ENCODE assay signal across 16 mouse cellular contexts in genomic region chr10:102685833-102686434, GRCm38 (mm10).
DNase-seq lines count a peak whose midpoint lies in the region; ATAC-seq and TF ChIP-seq lines count a peak whose summit lies in the region.
"Had no signal": no experiment of that assay in that cellular context is flagged by ENCODE, and none has a peak within 500 bp of the region (broad histone marks: within the 10 kb centered on the region; RNA-seq: fewer than 3 reads in every experiment).

No protein-coding gene starts in this region.

- no peak overlapping the region for H3K4me3 ChIP-seq in heart, embryonic 11.5 days (ENCODE audit: low read depth, low read length)
- peak overlapping the region; percentile 36; the same call in 1 of the 2 replicates for H3K4me3 ChIP-seq in testis, adult 2 months (ENCODE audit: control insufficient read depth, low read depth, low read length)
- H3K4me3 ChIP-seq in kidney, embryonic 14.5 days (ENCODE audit: low read length), result no peak overlapping the region
- H3K4me3 ChIP-seq: embryonic facial prominence, embryonic 13.5 days; hindbrain, embryonic 12.5 days; intestine, embryonic 15.5 days; neural tube, embryonic 13.5 days had no signal

- no peaks in the 10 kb centered on the region for H3K27me3 ChIP-seq in heart, embryonic 11.5 days (ENCODE audit: control insufficient read depth, insufficient read depth, low read length)
- H3K27me3 ChIP-seq in testis, adult 2 months (ENCODE audit: control insufficient read depth, insufficient read depth, low read length), result no peaks in the 10 kb centered on the region
- no peaks in the 10 kb centered on the region for H3K27me3 ChIP-seq in kidney, embryonic 14.5 days (ENCODE audit: control insufficient read depth, insufficient read depth, low read length)
- H3K27me3 ChIP-seq: embryonic facial prominence, embryonic 13.5 days; hindbrain, embryonic 12.5 days; intestine, embryonic 15.5 days; neural tube, embryonic 13.5 days had no signal

- TF ChIP-seq POLR2A in testis, adult 2 months (IDR thresholded peaks at IDR 0.05; ENCODE audit: control insufficient read depth, low read depth, low read length), result no peak

- no peak overlapping the region for H3K9ac ChIP-seq in heart, embryonic 11.5 days (ENCODE audit: low read depth, low read length)
- no peak overlapping the region for H3K9ac ChIP-seq in kidney, embryonic 14.5 days (ENCODE audit: low read depth, low read length)
- H3K9ac ChIP-seq: embryonic facial prominence, embryonic 13.5 days; hindbrain, embryonic 12.5 days; intestine, embryonic 15.5 days; lung, embryonic 14.5 days; neural tube, embryonic 13.5 days had no signal

- H3K36me3 ChIP-seq in heart, embryonic 11.5 days (ENCODE audit: control insufficient read depth, insufficient read depth, low read length), result no peaks in the 10 kb centered on the region
- no peaks in the 10 kb centered on the region for H3K36me3 ChIP-seq in testis, adult 2 months (ENCODE audit: control insufficient read depth, insufficient read depth, low read length)
- no peaks in the 10 kb centered on the region for H3K36me3 ChIP-seq in kidney, embryonic 14.5 days (ENCODE audit: control insufficient read depth, insufficient read depth, low read length)
- H3K36me3 ChIP-seq: embryonic facial prominence, embryonic 13.5 days; hindbrain, embryonic 12.5 days; intestine, embryonic 15.5 days; neural tube, embryonic 13.5 days had no signal

- no peaks in the 10 kb centered on the region for H3K9me3 ChIP-seq in heart, embryonic 11.5 days (replicated peaks; ENCODE audit: control insufficient read depth, low read length)
- no peaks in the 10 kb centered on the region for H3K9me3 ChIP-seq in kidney, embryonic 14.5 days (ENCODE audit: control insufficient read depth, low read length)
- H3K9me3 ChIP-seq: embryonic facial prominence, embryonic 13.5 days; hindbrain, embryonic 12.5 days; intestine, embryonic 15.5 days; neural tube, embryonic 13.5 days had no signal

- peak; percentile 97 for DNase-seq in heart, adult 11 months
- no peak for DNase-seq in testis, postnatal 14 days (ENCODE audit: low spot score)
- no peak for DNase-seq in embryo, embryonic 11 days
- no peak for DNase-seq in adrenal gland, postnatal 4 days (ENCODE audit: low spot score in 2 of 2)
- no peak for DNase-seq in gastrocnemius, postnatal 25 days
- DNase-seq: cerebellum, adult 2 months; layer of hippocampus, adult 9-11 months; lung, embryonic 14.5 days; right cerebral cortex, postnatal 4 days had no signal

- H3K4me2 ChIP-seq in heart, embryonic 11.5 days, result no peak overlapping the region
- H3K4me2 ChIP-seq in kidney, embryonic 14.5 days (replicated peaks; ENCODE audit: low read depth, low read length), result no peak overlapping the region
- H3K4me2 ChIP-seq: embryonic facial prominence, embryonic 13.5 days; hindbrain, embryonic 12.5 days; intestine, embryonic 15.5 days; lung, embryonic 14.5 days; neural tube, embryonic 13.5 days had no signal

- no peak for TF ChIP-seq CTCF in testis, adult 2 months (IDR thresholded peaks at IDR 0.05; ENCODE audit: control insufficient read depth, insufficient read depth, insufficient replicate concordance, low read depth, low read length)

- H3K27ac ChIP-seq in heart, embryonic 11.5 days (ENCODE audit: low read depth, low read length), result no peak overlapping the region
- no peak overlapping the region for H3K27ac ChIP-seq in testis, adult 2 months (ENCODE audit: control insufficient read depth, insufficient read depth, low read depth, low read length)
- H3K27ac ChIP-seq in kidney, embryonic 14.5 days (ENCODE audit: low read depth, low read length), result no peak overlapping the region
- H3K27ac ChIP-seq: embryonic facial prominence, embryonic 13.5 days; hindbrain, embryonic 12.5 days; intestine, embryonic 15.5 days; neural tube, embryonic 13.5 days had no signal

- H3K4me1 ChIP-seq in heart, embryonic 11.5 days (ENCODE audit: control insufficient read depth, insufficient read depth, low read length), result no peaks in the 10 kb centered on the region
- no peaks in the 10 kb centered on the region for H3K4me1 ChIP-seq in testis, adult 2 months (ENCODE audit: control insufficient read depth, insufficient read depth, low read length)
- no peaks in the 10 kb centered on the region for H3K4me1 ChIP-seq in kidney, embryonic 14.5 days (ENCODE audit: control insufficient read depth, insufficient read depth, low read length)
- H3K4me1 ChIP-seq: embryonic facial prominence, embryonic 13.5 days; hindbrain, embryonic 12.5 days; intestine, embryonic 15.5 days; neural tube, embryonic 13.5 days had no signal

- ATAC-seq in heart, embryonic 11.5 days (replicated peaks; ENCODE audit: insufficient number of reproducible peaks, low FRiP score, low TSS enrichment), result no peak
- peak; percentile 77; the same call in 1 of the 2 replicates for ATAC-seq in kidney, embryonic 14.5 days (ENCODE audit: low FRiP score, low TSS enrichment)
- ATAC-seq: intestine, embryonic 15.5 days had no signal

- WGBS in heart, embryonic 11.5 days (ENCODE audit: insufficient replicate concordance), result 83% methylated on average over 7 of the region's 7 CpGs
- 61% methylated on average over 7 of the region's 7 CpGs for WGBS in kidney, embryonic 14.5 days
